Mouse (Mus musculus): Measurements from ENCODE around the gene Cd68.

DNA sequence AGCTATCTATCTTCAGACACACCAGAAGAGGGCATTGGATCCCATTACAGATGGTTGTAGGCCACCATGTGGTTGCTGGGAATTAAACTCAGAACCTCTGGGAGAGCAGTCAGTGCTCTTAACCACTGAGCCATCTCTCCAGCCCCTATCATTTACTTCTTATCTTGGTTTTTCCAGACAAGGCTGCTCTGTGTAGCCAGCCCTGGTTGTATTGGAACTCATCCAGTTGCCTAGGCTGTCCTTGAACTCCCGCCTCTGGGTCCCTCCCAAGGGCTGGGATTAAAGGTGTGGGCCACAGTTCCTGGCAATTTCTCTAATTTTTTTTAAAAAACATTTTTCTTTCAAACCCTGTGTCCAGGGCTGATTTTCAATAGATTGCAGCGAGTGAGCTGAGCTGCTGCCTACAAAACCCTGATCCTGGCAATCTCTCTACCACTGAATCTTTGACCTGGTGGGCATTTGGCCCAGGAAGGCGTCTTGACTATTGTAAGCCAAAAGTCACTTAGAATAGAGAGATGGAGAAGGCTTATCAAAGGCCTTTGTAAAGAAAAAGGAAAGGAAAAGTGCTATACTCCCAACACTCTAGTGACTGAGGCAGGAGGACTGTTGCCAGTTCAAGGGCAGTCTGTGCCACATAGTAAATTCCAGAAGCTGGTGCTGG is 4.6 kb downstream of the Cd68 start:
- TF ChIP-seq CTCF (IDR thresholded peaks at IDR 0.05; ENCODE audit: low read depth) (no peak), EP300 (IDR thresholded peaks at IDR 0.05; ENCODE audit: low read depth) (no peak)
